Mouse (Mus musculus) CH12F3 (cell line): ENCODE measurements around the gene Acadm.

Source experiments
- in situ Hi-C: fragments of 300-500 bp; cut with MboI; formaldehyde crosslinking; loops from 2 replicates; pipeline ENCODE4 v1.14.3; 2020; ENCODE audit warnings: low sequenced_read_pairs

Gene Acadm

GRCm38 (mm10) chr3:153943003-153943640 is 1.3 kb downstream of the Acadm start:
- in situ Hi-C loops: no loop called here

- in situ Hi-C loops: no loop called here
Observed at GRCm38 (mm10) chr3:153941613-153942012, 2.8 kb downstream of the Acadm start.

GRCm38 (mm10) chr3:153940486-153940885 is 3.9 kb downstream of the Acadm start:
- in situ Hi-C loops: no loop called here

GRCm38 (mm10) chr3:153940021-153940420 is 4.4 kb downstream of the Acadm start:
- in situ Hi-C loops: no loop called here

- in situ Hi-C loops: no loop called here
Observed at GRCm38 (mm10) chr3:153937116-153937810, 7.2 kb downstream of the Acadm start.

- in situ Hi-C loops: no loop called here
Observed at GRCm38 (mm10) chr3:153935878-153936277, 8.6 kb downstream of the Acadm start.

- in situ Hi-C loops: no loop called here
Observed at GRCm38 (mm10) chr3:153932461-153932860, 12.0 kb downstream of the Acadm start.

- in situ Hi-C loops: no loop called here
Observed at GRCm38 (mm10) chr3:153929526-153929925, 14.9 kb downstream of the Acadm start.

- in situ Hi-C loops: no loop called here
Observed at GRCm38 (mm10) chr3:153926333-153926732, 18.1 kb downstream of the Acadm start.

GRCm38 (mm10) chr3:153921147-153921910 is 23.1 kb downstream of the Acadm start:
- in situ Hi-C loops: loop anchor here (25.0 kb wide), 1 partner anchor 1459 kb away; no protein-coding TSS in a partner anchor

GRCm38 (mm10) chr3:153917200-153917599 is 27.2 kb downstream of the Acadm start:
- in situ Hi-C loops: loop anchor here (25.0 kb wide), 1 partner anchor 1455 kb away; no protein-coding TSS in a partner anchor

- in situ Hi-C loops: loop anchor here (25.0 kb wide), 1 partner anchor 1451 kb away; no protein-coding TSS in a partner anchor
Observed at GRCm38 (mm10) chr3:153913510-153914243, 30.8 kb downstream of the Acadm start.

GRCm38 (mm10) chr3:153912546-153913509 is 31.6 kb downstream of the Acadm start, which contains the start of gene Rabggtb:
Gene Rabggtb, minus strand, starts transcription at chr3:153913009.
- in situ Hi-C loops: loop anchor here (25.0 kb wide), 1 partner anchor 1451 kb away; no protein-coding TSS in a partner anchor

- in situ Hi-C loops: loop anchor here (25.0 kb wide), 1 partner anchor 1450 kb away; no protein-coding TSS in a partner anchor
Observed at GRCm38 (mm10) chr3:153911882-153912440, 32.5 kb downstream of the Acadm start.

- in situ Hi-C loops: loop anchor here (25.0 kb wide), 1 partner anchor 1449 kb away; no protein-coding TSS in a partner anchor
Observed at GRCm38 (mm10) chr3:153911197-153911881, 33.1 kb downstream of the Acadm start.

GRCm38 (mm10) chr3:153910489-153910888 is 33.9 kb downstream of the Acadm start:
- in situ Hi-C loops: loop anchor here (25.0 kb wide), 1 partner anchor 1448 kb away; no protein-coding TSS in a partner anchor

GRCm38 (mm10) chr3:153908919-153909318 is 35.5 kb downstream of the Acadm start:
- in situ Hi-C loops: loop anchor here (25.0 kb wide), 1 partner anchor 1447 kb away; no protein-coding TSS in a partner anchor
